Mouse (Mus musculus) heart, postnatal 0 days (tissue): ENCODE measurements around the gene Folr2. TPM values are rescaled to one million over a fixed set of nuclear protein-coding genes. Genes with fewer than 3 reads are reported as not detected.

Source experiments
- ATAC-seq: fragments of 200-750 bp; cut with Nextera tagmentation; 2 replicates; pipeline ENCODE4 v1.8.0; 2017; ENCODE audit warnings: low read depth, moderate number of reproducible peaks, moderate library complexity; ENCODE audit not compliant: insufficient read depth
- DNase-seq: peaks from one replicate; pipeline ENCODE4 v3.0.0-alpha.2; 2016; ENCODE audit warnings: low spot score
- H3K27ac ChIP-seq: fragments of 300-500 bp; sonication (generic); 2 replicates; pipeline ENCODE4 v1.5.1; 2014; ENCODE audit warnings: low read depth, mild to moderate bottlenecking
- H3K27me3 ChIP-seq: fragments of 300-500 bp; sonication (generic); 2 replicates; pipeline ENCODE4 v1.6.1; 2014; ENCODE audit warnings: low read length, mixed read lengths; ENCODE audit not compliant: control insufficient read depth, insufficient read depth
- H3K36me3 ChIP-seq: fragments of 300-500 bp; sonication (generic); replicated peaks from 2 replicates; pipeline ENCODE4 v1.6.1; 2014; ENCODE audit warnings: low read length, mixed read lengths; ENCODE audit not compliant: control insufficient read depth, insufficient read depth
- H3K4me1 ChIP-seq: fragments of 300-500 bp; sonication (generic); 2 replicates; pipeline ENCODE4 v1.6.1; 2014; ENCODE audit warnings: antibody characterized with exemption; ENCODE audit not compliant: control insufficient read depth, insufficient read depth
- H3K4me2 ChIP-seq: fragments of 300-500 bp; sonication (generic); 2 replicates; pipeline ENCODE4 v1.6.1; 2014; ENCODE audit warnings: low read depth, mild to moderate bottlenecking, low read length, moderate library complexity
- H3K4me3 ChIP-seq: fragments of 300-500 bp; sonication (generic); 2 replicates; pipeline ENCODE4 v1.5.1; 2014; ENCODE audit warnings: low read depth, low read length
- H3K9ac ChIP-seq: fragments of 300-500 bp; sonication (generic); replicated peaks from 2 replicates; pipeline ENCODE4 v1.6.1; 2014; ENCODE audit warnings: low read depth, low read length, mixed read lengths
- H3K9me3 ChIP-seq: fragments of 300-500 bp; sonication (generic); replicated peaks from 2 replicates; pipeline ENCODE4 v1.6.1; 2016; ENCODE audit warnings: low read length; ENCODE audit not compliant: control insufficient read depth
- CTCF ChIP-seq: IDR thresholded peaks from 2 replicates; pipeline ENCODE4 v1.5.1; 2016; ENCODE audit warnings: antibody characterized with exemption, control low read depth, low read depth
- EP300 ChIP-seq: IDR thresholded peaks from 2 replicates; pipeline ENCODE4 v1.6.1; 2016; ENCODE audit warnings: antibody characterized with exemption, low read depth
- WGBS: fragments of 180-500 bp; shearing (Covaris S2); extraction: QIAGEN DNeasy Blood & Tissue Kit; methylation state at CpG from one replicate; pipeline ENCODE4 v1.1.7; 2014; 5-methylcytosine and 5-hydroxymethylcytosine counted together
- polyA plus RNA-seq: library from polyadenylated mRNA; unstranded; fragments of >200 nt; fragmentation: Nextera tagmentation; extraction: Ambion mirVana; gene quantifications from 2 replicates; pipeline ENCODE4 v1.2.1, GENCODE M21; 2015
- total RNA-seq: library from RNA; depleted of rRNA; stranded (reverse); fragments of >200 nt; gene quantifications from 2 replicates; pipeline ENCODE4 v1.2.3, GENCODE M21; 2014; ENCODE audit warnings: low replicate concordance; rRNA removed

The Folr2 gene
- total RNA-seq = 0.77 and 2.6 TPM in 2 replicates
- 0.86 and 1.0 TPM in 2 replicates for polyA plus RNA-seq

- Histone ChIP-seq H3K4me2 (no peak within 1 kb of the TSS), H3K36me3 (no peaks in the 10 kb centered on the region), H3K27ac (no peak within 1 kb of the TSS), H3K4me3 (no peak within 1 kb of the TSS), H3K9ac (no peak within 1 kb of the TSS), H3K27me3 (no peaks in the 10 kb centered on the region), H3K4me1 (no peaks in the 10 kb centered on the region), H3K9me3 (no peaks in the 10 kb centered on the region)
- TF ChIP-seq EP300 (no peak), CTCF (no peak)
- ATAC-seq (no peak), DNase-seq (no peak)
- WGBS = 86% methylated on average over 4 of the region's 4 CpGs
These were observed at the start of gene Folr2 for GRCm38 (mm10) chr7:101857094-101857493. Gene Folr2, minus strand, starts transcription at chr7:101857194.

- DNase-seq = no peak
- Histone ChIP-seq H3K27me3 (no peaks in the 10 kb centered on the region), H3K9ac (peak overlapping the region; percentile 73), H3K27ac (0 out of 2 replicates have a peak overlapping the region, but pooled peaks have one; percentile 95), H3K36me3 (peaks cover 22% of the 10 kb centered on the region), H3K9me3 (no peaks in the 10 kb centered on the region), H3K4me1 (peaks cover 4% of the 10 kb centered on the region; the same call in 1 of the 2 replicates), H3K4me3 (peak overlapping the region; percentile 78), H3K4me2 (peak overlapping the region; percentile 63)
- 42% methylated on average over 8 of the region's 8 CpGs for WGBS
- TF ChIP-seq EP300 (no peak), CTCF (no peak)
- no peak for ATAC-seq
These were observed 49.7 kb upstream of the Folr2 start for GRCm38 (mm10) chr7:101906696-101907095.

GRCm38 (mm10) chr7:101906287-101906681 lies 49.3 kb upstream of the Folr2 start, which contains the start of gene Tomt:
Gene Tomt, minus strand, starts transcription at chr7:101906359.
- ATAC-seq (no peak), DNase-seq (no peak)
- Histone ChIP-seq H3K9me3 (no peaks in the 10 kb centered on the region), H3K4me1 (peaks cover 4% of the 10 kb centered on the region; the same call in 1 of the 2 replicates), H3K4me3 (peak within 1 kb of the TSS; percentile 78), H3K4me2 (peak within 1 kb of the TSS; percentile 63), H3K27ac (peak within 1 kb of the TSS; percentile 95), H3K27me3 (no peaks in the 10 kb centered on the region), H3K36me3 (peaks cover 18% of the 10 kb centered on the region), H3K9ac (peak within 1 kb of the TSS; percentile 73)
- 13% methylated on average over 11 of the region's 11 CpGs for WGBS
- TF ChIP-seq EP300 (no peak), CTCF (no peak)

GRCm38 (mm10) chr7:101905561-101906286 lies 48.7 kb upstream of the Folr2 start, which contains the start of gene Lamtor1:
Gene Lamtor1, plus strand, starts transcription at chr7:101905904.
- Histone ChIP-seq H3K4me1 (peaks cover 4% of the 10 kb centered on the region; the same call in 1 of the 2 replicates), H3K4me3 (peak within 1 kb of the TSS; percentile 78), H3K4me2 (peak within 1 kb of the TSS; percentile 63), H3K9me3 (no peaks in the 10 kb centered on the region), H3K27me3 (no peaks in the 10 kb centered on the region), H3K27ac (peak within 1 kb of the TSS; percentile 95), H3K9ac (peak within 1 kb of the TSS; percentile 73), H3K36me3 (peaks cover 12% of the 10 kb centered on the region)
- DNase-seq (peak; percentile 100), ATAC-seq (peak; percentile 97)
- under 1% methylated on average over 61 of the region's 61 CpGs for WGBS
- peak; percentile 93; the same call in 1 of the 2 replicates for TF ChIP-seq EP300
- TF ChIP-seq CTCF = no peak

- Histone ChIP-seq H3K4me1 (peaks cover 4% of the 10 kb centered on the region; the same call in 1 of the 2 replicates), H3K9me3 (no peaks in the 10 kb centered on the region), H3K4me2 (no peak overlapping the region), H3K27ac (no peak overlapping the region), H3K27me3 (no peaks in the 10 kb centered on the region), H3K4me3 (no peak overlapping the region), H3K36me3 (peaks cover 3% of the 10 kb centered on the region; the same call in 1 of the 2 replicates), H3K9ac (no peak overlapping the region)
- no peak for DNase-seq
- ATAC-seq = no peak
- no peak for TF ChIP-seq CTCF
- no peak for TF ChIP-seq EP300
These were observed 45.9 kb upstream of the Folr2 start for GRCm38 (mm10) chr7:101902846-101903245.
